Mouse (Mus musculus): ENCODE measurements around the gene Cryaa.

Cryaa gene

DNA sequence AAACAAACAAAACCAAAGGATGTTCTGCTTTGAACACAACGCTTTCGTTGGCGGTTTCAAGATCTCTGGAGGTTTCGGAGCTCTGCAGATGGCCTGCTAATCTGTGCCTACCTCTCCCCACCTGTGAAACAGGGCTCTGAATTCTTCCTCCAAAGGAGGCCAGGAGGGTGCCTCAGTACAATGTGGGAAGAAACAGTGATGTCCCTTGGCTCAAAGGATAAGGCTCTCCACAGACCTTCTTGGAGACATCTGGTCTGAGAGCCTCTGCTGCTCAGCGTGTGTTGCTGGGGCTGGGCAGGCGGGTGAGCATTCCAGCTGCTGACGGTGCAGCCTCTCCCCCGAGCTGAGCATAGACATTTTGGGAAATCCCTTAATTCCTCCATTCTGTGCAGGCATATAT is at the start of gene Cryaa:
Gene Cryaa (plus strand): TSS at position 301 of the 400 bp plus-strand sequence.
- TF ChIP-seq GATA4 (IDR thresholded peaks at IDR 0.05; ENCODE audit: insufficient replicate concordance, low read length) = no peak

DNA sequence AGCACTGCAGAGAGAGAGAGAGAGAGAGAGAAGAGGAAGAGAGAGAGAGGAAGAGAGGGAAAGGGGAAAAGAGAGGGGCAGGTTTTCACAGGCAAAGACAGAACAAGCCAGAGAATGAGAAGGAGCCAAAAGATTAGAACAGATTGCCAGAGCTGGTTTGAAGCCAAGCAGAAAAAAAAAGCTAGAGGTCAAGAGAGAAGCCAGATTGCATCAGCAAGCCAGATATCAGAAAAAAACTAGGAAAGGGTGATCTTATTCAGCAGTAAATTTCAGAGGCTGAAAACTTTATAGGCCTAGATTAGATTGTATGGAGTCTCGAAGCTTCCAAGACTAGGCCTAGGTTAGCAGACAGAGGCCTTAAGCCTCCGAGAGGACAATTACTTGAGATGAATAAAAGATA is 49.6 kb upstream of the Cryaa start:
- peak; percentile 18; the same call in 1 of the 2 replicates for TF ChIP-seq GATA4 (IDR thresholded peaks at IDR 0.05; ENCODE audit: insufficient replicate concordance, low read length)

DNA sequence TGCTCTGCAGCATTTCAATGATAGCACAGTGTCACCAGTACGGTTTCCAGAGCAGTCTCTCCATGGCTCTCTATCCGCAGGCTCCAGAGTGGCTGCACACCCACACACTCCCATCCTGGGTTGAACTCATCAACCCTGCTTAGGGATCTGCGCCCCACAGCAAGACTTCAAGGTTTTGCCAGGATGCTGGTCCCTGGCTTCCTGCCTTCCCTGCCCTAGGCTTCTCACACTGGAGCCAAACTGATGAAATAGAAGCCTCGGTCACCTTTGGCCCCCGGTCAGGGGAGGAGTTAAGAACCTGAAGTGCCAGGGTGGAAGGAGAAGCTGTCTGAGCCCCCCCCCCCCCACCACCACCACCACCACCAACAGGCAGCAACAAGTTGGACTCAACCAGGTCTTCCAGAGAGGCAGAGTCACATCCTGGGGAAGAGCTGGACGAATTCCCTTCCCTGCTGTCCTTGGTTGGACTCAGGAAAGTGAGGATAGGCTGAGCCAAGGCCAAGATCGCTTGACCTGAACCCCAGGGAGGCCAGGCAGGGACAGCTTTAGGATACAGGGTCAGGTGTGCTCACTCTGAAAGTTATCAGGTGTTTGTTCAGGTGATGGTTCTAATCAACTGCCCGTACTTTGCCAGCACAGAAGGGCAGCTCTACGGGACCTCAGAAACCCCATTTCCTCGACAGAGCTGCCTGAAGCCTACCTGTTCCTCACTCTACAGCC is 46.4 kb upstream of the Cryaa start:
- TF ChIP-seq GATA4 (IDR thresholded peaks at IDR 0.05; ENCODE audit: insufficient replicate concordance, low read length) = no peak

DNA sequence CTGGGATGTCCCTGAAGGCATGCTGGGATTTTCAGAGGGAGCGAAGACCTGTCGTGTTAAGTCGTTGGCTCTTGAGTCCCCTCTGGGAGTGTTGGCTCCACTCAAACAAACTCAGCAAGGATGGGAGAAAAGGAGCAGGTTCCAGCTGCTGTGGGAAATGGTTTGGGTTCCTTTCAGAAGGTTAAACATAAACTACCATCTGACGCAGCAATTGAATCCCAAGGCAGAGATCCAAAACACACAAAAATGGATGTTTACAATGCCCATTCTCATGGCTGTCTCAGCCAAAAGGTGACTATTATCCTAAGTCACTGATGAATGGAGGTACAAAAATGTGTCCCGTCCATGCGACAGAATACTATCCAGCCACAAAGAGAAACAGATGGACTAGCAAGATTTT is 44.6 kb upstream of the Cryaa start:
- no peak for TF ChIP-seq GATA4 (IDR thresholded peaks at IDR 0.05; ENCODE audit: insufficient replicate concordance, low read length)

DNA sequence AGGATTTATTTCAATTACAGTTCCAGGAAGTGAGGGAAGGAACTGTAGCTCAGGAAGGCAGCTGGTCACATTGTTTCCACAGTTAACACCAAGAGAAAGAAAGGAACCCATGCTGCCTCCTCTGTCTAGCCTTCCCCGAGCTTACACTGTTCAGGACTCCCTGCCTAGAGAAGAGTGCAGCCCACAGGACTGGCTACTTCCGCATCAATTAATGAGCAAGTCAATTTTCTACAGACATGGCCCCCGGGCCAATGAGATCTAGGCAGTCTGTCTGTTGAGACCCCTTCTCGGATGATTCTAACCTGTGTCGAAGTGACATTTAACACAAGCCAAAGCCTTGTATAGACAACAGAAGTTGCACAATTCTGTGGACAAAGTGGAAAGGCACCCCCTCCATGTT is 42.7 kb upstream of the Cryaa start:
- no peak for TF ChIP-seq GATA4 (IDR thresholded peaks at IDR 0.05; ENCODE audit: insufficient replicate concordance, low read length)

DNA sequence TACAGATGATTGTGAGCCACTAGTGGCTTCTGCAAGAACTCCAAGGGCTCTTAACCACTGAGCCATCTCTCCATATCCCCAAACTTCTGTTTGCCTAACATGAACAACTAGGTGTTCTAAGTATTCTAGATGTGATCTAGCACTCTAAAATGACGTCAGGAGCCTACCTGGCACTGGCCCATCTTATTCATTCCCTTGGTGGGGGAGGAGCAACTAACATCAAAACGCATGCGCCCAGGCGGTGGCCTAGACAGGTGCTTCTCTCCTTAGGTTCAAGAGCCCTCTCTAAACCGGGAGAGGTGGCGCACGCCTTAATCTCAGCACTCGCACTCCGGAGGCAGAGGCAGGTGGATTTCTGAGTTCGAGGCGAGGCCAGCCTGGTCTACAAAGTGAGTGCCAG is 41.8 kb upstream of the Cryaa start:
- no peak for TF ChIP-seq GATA4 (IDR thresholded peaks at IDR 0.05; ENCODE audit: insufficient replicate concordance, low read length)

DNA sequence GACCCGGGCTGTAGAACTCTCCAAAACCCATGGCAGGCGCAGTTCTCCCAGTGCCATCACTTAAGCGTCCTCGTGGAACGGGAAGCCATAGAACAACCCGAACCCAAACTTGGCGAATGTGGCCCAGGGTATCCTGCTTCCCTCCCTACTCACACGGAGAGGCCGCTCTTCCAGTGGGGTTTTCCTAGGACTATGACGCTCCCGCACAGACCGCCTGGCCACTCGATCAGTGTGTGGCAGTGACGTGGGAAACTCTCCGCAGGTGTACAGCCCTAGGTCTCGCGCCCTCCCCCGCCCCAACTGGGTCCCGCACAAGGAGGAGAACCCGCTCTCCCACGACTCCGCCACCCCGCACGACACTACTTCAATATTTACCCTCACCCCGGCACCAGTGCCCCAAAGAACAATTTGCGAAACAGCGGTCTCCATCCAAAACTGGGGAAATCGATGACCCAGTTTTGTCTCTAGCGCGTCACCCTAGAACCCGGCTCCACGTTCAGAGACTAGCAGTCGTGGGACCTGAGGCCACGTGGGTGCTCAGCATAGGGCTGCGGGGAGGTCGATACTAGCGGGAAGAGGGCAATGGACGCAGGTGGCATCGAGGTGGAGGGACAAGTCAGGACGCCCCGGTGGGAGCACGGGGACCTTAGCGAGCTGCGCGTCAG is 41.2 kb upstream of the Cryaa start:
- TF ChIP-seq GATA4 (IDR thresholded peaks at IDR 0.05; ENCODE audit: insufficient replicate concordance, low read length) = no peak

DNA sequence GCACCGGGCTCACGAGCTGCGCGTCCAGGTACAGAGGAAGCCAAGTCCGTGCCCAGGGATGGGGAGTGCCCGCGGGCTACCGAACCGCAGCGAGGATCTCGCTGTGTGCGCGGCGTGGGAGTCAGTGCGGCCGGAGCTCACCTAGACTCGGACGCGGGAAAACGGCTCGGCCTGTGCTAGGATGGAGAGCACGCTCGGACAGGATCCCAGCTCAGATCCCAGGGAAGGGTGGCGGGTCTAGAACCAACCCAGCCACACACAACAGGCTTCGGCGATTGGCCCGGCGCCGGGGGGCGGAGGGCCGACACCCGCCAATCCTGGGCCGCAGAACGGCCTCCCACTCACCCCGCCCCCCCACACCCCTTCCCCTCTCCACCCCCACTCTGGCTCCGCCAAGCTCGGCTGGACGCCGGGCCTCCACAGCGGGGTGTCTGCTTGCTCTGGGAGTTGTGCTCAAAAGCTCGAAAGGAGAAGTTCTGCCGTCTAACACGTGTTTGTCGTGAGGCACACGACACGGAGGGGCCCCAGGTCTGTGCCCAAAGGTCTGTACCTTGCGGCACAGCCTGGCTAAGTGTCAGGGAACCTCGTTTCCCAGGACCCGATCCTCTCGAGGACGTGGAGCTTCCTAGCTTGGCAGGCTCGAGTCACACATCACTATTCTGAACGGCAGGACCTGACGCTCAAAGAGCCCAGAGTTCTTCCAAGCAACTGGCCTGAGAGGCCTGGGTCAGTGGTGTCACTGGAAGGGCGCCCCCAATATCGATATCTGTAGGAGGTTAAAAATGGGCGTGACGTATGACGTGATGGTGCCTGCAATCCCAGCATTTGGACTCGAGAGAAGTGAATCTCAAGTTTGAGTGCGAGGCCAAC is 40.4 kb upstream of the Cryaa start, which contains the start of gene Cbs:
Gene Cbs (minus strand): TSS at position 297 of the 870 bp plus-strand sequence.
- TF ChIP-seq GATA4 (IDR thresholded peaks at IDR 0.05; ENCODE audit: insufficient replicate concordance, low read length) = no peak

DNA sequence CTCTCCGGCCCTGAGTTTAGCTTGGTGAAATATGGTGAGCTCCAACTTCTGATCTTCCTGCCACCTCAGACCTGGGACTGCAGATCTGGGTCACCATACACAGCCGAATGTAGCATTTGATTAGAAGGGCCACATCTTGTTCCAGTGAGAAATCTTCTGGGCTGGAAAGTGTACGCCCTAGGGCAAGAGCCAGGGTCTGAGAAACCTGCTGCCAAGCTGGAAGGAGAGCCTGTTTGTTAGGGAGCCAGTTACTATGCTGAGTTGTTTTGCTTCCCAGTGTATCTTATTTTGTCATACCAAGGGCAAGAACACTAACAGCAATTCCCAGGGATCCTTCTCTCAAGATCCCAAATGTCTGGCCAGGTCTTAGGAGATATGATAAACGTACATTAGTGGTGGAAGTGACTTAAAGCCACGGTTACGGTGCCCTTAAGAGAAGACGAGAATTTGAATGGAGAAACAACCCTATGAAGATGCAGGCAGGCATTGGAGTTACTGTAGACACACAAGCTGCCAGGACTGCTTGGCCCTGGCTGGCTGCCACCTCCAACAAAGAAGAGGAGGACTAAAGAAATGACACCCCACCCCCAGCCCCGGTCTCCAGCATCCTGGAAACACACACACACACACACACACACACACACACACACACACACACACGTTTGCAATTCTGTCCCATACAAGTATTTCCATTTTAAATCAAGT is 39.6 kb upstream of the Cryaa start:
- TF ChIP-seq GATA4 (IDR thresholded peaks at IDR 0.05; ENCODE audit: insufficient replicate concordance, low read length) = no peak

DNA sequence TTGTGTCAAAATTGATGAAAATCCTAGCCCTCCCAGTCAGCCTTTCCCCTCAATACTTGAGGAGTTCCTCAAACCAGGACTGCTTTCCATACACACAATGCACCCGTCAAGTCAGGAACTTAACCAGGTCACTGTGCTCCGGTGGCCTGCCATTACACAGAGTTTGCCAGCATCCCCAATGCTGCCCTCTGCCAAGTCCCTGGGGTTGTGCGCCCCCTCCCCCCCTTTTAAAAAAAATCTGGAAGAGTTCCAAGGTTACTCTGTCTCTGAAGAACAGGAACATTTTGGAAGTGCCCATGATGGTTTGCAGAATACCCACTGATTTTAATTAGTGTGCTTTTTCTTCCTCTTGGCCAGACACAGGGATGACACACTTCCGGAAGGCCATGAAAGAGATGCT is 38.0 kb upstream of the Cryaa start:
- TF ChIP-seq GATA4 (IDR thresholded peaks at IDR 0.05; ENCODE audit: insufficient replicate concordance, low read length) = no peak

DNA sequence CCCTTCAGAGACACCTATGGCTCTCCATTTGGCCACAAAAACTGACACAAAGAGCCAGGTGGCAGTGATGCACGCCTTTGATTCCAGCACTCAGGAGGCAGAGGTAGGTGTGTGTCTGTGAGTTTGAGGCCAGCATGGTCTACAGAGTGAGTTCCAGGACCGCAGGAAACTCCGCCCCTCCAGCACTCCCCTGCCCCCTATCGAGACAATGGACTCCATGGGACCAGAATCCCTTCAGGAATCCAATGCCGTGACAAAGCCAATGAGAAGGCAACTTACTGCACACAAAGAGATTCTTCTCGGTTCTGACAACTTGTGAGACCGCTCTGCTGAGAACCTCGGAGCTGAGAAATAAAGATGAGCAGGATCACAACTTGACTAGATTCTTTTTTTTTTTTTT is 35.3 kb upstream of the Cryaa start:
- TF ChIP-seq GATA4 (IDR thresholded peaks at IDR 0.05; ENCODE audit: insufficient replicate concordance, low read length) = no peak

DNA sequence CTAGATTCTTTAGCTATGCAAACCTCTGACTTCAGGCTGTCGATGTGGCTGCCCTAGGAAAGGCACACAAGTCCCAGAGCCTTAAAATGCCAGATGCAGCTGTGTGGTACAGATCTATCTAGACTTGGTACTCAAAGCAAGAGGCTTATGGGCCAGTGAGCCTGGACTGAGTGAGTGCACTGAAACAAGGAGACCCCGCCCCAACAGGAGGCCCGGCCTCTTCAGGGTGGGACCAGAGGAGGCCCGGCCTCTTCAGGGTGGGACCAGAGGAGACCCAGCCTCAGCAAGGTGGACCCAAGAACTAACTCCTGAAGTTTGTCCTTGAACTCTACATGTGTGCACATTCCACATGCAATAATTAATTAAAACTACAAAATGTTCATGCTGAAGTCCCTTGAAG is 34.7 kb upstream of the Cryaa start:
- no peak for TF ChIP-seq GATA4 (IDR thresholded peaks at IDR 0.05; ENCODE audit: insufficient replicate concordance, low read length)

DNA sequence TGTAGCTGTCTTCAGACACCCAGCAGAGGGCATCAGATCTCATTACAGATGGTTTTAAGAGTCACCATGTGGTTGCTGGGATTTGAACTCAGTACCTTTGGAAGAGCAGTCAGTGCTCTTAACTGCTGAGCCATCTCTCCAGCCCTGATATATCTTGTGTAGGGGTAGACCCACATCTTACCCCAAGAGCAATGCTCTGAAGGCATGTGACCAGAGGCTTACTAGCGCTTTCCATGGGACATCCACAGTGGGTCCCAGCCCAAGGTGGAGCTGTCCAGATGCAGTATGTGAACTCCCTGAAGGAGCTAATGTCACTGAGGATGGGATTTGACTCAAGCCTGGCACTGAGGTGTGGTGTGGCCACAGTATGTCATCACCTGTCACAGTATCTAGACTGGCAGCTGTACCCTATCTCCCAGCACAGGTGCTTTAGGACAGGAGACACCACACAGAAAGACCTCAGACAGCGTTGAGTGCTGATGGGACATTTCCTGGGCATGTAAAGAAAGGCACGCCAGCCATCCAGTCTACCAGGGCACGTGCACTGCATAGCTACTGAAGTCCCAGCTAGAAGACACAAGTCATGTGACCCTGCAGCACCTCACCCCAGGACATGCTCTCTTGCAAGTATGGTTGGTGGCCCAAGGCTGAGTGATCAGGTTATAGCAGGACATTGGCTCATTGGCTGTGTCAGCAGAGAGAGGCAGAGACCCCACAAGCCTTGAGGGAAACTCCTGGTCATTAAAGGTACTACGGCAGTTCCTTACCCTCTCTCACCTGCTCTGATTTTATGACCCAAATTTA is 31.2 kb upstream of the Cryaa start:
- no peak for TF ChIP-seq GATA4 (IDR thresholded peaks at IDR 0.05; ENCODE audit: insufficient replicate concordance, low read length)

DNA sequence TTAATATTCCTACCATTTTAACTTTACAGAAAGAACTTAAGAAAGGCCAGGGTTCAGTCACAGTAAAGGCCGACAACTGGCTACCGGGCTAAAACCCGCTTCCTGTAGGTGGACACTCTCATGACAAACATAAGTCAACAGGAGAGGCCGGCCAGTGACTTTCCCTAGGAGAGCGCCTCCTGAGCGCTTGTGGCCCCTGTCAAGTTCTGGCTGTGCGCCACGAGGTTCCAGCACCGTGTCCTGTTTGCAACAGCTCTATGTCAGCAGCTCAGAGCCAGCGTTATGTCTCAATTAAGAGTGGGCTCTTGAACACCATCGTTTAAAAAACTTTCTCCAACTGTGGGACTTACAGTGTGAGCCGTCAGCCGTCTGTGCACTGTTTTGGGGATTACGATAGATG is 25.5 kb upstream of the Cryaa start:
- no peak for TF ChIP-seq GATA4 (IDR thresholded peaks at IDR 0.05; ENCODE audit: insufficient replicate concordance, low read length)

Data from liver, adult (tissue).